Mouse (Mus musculus) liver, embryonic 12.5 days (tissue): ENCODE data around the gene Nupr1l. TPM values are rescaled to one million over a fixed set of nuclear protein-coding genes. Genes with fewer than 3 reads are reported as not detected.
"Not testable (repeated sequence)": the region's sequence is repeated elsewhere in the genome, so short reads cannot be mapped to it uniquely, and the experiment has no call there.

Source experiments
- ATAC-seq: fragments of 200-750 bp; cut with Nextera tagmentation; 2 replicates; pipeline ENCODE4 v1.8.0; 2017; ENCODE audit warnings: moderate number of reproducible peaks, mild to moderate bottlenecking, moderate library complexity
- H3K27ac ChIP-seq: fragments of 300-500 bp; sonication (generic); 2 replicates; pipeline ENCODE4 v1.5.1; 2016; ENCODE audit warnings: mild to moderate bottlenecking
- H3K27me3 ChIP-seq: fragments of 300-500 bp; sonication (generic); replicated peaks from 2 replicates; pipeline ENCODE4 v1.6.1; 2016; ENCODE audit warnings: mild to moderate bottlenecking, moderate library complexity
- H3K36me3 ChIP-seq: fragments of 300-500 bp; sonication (generic); 2 replicates; pipeline ENCODE4 v1.6.1; 2016; ENCODE audit warnings: mild to moderate bottlenecking, moderate library complexity
- H3K4me1 ChIP-seq: fragments of 300-500 bp; sonication (generic); 2 replicates; pipeline ENCODE4 v1.6.1; 2016
- H3K4me2 ChIP-seq: fragments of 300-500 bp; sonication (generic); 2 replicates; pipeline ENCODE4 v1.6.1; 2016; ENCODE audit warnings: mild to moderate bottlenecking, moderate library complexity
- H3K4me3 ChIP-seq: fragments of 300-500 bp; sonication (generic); 2 replicates; pipeline ENCODE4 v1.5.1; 2016; ENCODE audit warnings: mild to moderate bottlenecking, moderate library complexity
- H3K9ac ChIP-seq: fragments of 300-500 bp; sonication (generic); 2 replicates; pipeline ENCODE4 v1.6.1; 2016; ENCODE audit warnings: mild to moderate bottlenecking, moderate library complexity
- H3K9me3 ChIP-seq: fragments of 300-500 bp; sonication (generic); replicated peaks from 2 replicates; pipeline ENCODE4 v1.6.1; 2016; ENCODE audit warnings: mild to moderate bottlenecking, moderate library complexity
- WGBS: fragments of 180-500 bp; shearing (Covaris S2); methylation state at CpG from one replicate; pipeline ENCODE4 v1.1.7; 2016; ENCODE audit not compliant: insufficient replicate concordance; 5-methylcytosine and 5-hydroxymethylcytosine counted together
- polyA plus RNA-seq: library from polyadenylated mRNA; unstranded; fragments of >200 nt; fragmentation: Nextera tagmentation; extraction: Ambion mirVana; gene quantifications from 2 replicates; pipeline ENCODE4 v1.2.1, GENCODE M21; 2016

The Nupr1l gene
- polyA plus RNA-seq, 1 experiment from 2014 or later: 0.92 TPM

DNA sequence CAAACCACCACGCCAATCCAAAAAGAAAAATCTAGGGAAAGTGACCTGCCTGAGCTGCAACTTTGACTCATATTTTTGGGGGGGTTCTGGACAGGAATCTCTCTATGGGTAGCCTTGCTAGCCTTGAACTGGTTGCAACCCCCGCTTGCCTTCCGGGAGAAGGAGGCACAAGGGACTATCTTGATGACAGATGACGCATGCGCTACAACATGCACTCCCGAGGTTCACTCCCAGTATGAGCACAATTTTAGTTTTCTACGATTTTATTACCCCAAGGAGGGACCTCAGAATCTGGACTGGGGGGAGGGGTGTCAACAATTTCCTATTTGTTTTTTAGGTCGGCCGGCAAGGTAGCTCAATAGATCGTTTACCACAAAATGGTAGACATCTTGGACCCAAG, 22.1 kb upstream of the Nupr1l start:
- no peaks in the 10 kb centered on the region for H3K9me3 ChIP-seq
- no peaks in the 10 kb centered on the region for H3K27me3 ChIP-seq
- 6% methylated on average over 10 of the region's 10 CpGs for WGBS
- H3K9ac ChIP-seq: peak overlapping the region; percentile 92
- peak overlapping the region; percentile 83 for H3K4me3 ChIP-seq
- peak overlapping the region; percentile 99 for H3K27ac ChIP-seq
- H3K4me2 ChIP-seq: peak overlapping the region; percentile 85
- no peak for ATAC-seq
- peaks cover 40% of the 10 kb centered on the region for H3K36me3 ChIP-seq
- peaks cover 19% of the 10 kb centered on the region for H3K4me1 ChIP-seq

GRCm38 (mm10) chr5:129886911-129887636, 21.3 kb upstream of the Nupr1l start, which contains the start of gene Chchd2:
Chchd2 (minus strand) TSS chr5:129887470.
- peak; percentile 99 for ATAC-seq
- Histone ChIP-seq H3K4me3 (peak within 1 kb of the TSS; percentile 83), H3K4me2 (peak within 1 kb of the TSS; percentile 85), H3K36me3 (peaks cover 32% of the 10 kb centered on the region), H3K9me3 (no peaks in the 10 kb centered on the region), H3K27ac (peak within 1 kb of the TSS; percentile 99), H3K4me1 (peaks cover 19% of the 10 kb centered on the region), H3K9ac (peak within 1 kb of the TSS; percentile 92), H3K27me3 (no peaks in the 10 kb centered on the region)
- under 1% methylated on average over 46 of the region's 46 CpGs for WGBS

DNA sequence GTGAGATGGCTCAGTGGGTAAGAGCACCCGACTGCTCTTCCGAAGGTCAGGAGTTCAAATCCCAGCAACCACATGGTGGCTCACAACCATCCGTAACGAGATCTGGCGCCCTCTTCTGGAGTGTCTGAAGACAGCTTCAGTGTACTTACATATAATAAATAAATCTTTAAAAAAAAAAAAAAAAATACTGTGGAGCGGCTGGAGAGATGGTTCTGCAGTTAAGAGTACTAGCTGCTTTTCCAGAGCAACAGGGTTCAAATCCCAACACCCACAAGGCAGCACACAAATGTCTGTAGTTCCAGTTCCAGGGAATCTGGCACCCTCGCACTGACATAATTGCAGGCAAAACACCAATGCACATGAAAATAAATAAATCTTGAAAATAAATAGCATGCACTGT, 17.9 kb upstream of the Nupr1l start:
- not testable (repeated sequence) for ATAC-seq, H3K9me3 ChIP-seq, H3K36me3 ChIP-seq, H3K27me3 ChIP-seq, H3K27ac ChIP-seq, H3K4me3 ChIP-seq, H3K9ac ChIP-seq, H3K4me2 ChIP-seq
- peaks cover 14% of the 10 kb centered on the region for H3K4me1 ChIP-seq
- 61% methylated on average over 6 of the region's 7 CpGs for WGBS

DNA sequence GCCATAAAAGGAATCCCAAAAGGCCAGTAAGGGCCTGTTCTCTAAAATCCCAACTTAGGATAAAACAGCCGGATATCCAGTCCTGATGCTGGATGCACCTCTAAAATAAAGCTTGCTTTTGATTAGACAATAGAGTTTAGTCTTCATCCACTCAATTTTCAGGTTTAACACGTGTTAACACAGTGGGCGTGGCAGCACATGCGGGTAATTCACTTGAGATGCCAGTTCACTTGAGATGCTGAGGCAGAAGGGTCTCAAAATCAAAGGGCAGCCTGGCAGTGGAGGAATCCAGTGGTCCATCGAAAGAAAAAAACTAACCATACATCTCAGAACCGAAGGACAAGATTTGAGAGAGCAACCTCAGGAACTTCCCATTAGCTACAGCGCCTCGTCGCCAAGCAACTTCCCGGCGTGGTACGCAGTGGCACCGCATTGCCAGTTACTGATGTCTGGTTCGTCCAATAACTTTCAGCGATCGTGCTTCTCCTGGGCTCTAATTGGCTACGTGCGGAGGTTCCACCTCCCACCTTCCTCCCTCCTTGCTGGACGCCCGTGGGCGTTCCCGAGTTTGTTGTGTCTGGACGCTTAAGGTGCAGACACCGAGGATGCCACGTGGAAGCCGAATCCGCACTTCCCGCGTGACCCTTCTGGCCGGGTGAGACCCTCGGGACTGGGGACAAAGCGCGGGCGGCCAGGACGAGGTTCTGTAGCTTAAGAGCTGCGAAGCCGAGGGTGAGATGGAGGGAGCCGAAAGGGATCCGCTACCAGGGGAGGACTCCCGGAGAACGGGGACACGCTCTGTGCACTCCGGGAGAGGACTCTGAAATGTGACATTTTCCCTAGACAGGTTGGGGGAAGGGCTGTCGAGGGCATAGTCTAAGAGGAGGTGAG, 12.9 kb upstream of the Nupr1l start, which contains the start of gene Zbed5:
Zbed5 (plus strand) TSS at position 526 of the 891 bp plus-strand sequence.
- Histone ChIP-seq H3K4me1 (peaks cover 15% of the 10 kb centered on the region), H3K36me3 (no peaks in the 10 kb centered on the region), H3K27me3 (no peaks in the 10 kb centered on the region; the same call in 1 of the 2 replicates), H3K9me3 (no peaks in the 10 kb centered on the region), H3K9ac (peak within 1 kb of the TSS; percentile 49), H3K4me2 (peak within 1 kb of the TSS; percentile 83), H3K4me3 (peak within 1 kb of the TSS; percentile 61), H3K27ac (no peak within 1 kb of the TSS)
- WGBS: 2% methylated on average over 44 of the region's 44 CpGs
- ATAC-seq: peak; percentile 99

DNA sequence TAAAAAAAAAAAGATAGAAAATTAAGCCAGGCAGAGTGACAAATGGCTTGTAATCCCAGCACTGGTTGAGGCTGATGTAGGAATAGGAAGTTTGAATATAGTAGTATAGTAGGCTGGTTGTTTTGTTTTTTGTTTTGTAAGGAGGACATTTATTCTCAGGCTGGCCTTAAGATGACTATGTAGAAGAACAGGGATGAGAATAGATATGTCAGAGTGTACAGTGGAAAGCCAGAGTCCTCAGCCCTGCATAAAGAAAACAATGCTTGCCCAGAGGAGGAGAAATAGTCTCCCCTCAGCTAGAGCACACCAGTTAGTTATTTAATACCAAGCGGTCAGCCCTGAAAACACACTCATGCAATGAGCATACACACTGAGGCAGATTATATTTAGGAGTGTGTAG, 9.9 kb upstream of the Nupr1l start, which contains the start of gene Phkg1:
Phkg1 (minus strand) TSS at position 101 of the 400 bp plus-strand sequence.
- Histone ChIP-seq H3K4me2 (no peak within 1 kb of the TSS), H3K27me3 (no peaks in the 10 kb centered on the region; the same call in 1 of the 2 replicates), H3K4me3 (no peak within 1 kb of the TSS), H3K27ac (no peak within 1 kb of the TSS), H3K36me3 (no peaks in the 10 kb centered on the region), H3K9me3 (no peaks in the 10 kb centered on the region), H3K9ac (no peak within 1 kb of the TSS), H3K4me1 (peaks cover 15% of the 10 kb centered on the region)
- WGBS: 85% methylated on average over 1 of the region's 1 CpGs
- no peak for ATAC-seq

GRCm38 (mm10) chr5:129907775-129908174, 565 bp upstream of the Nupr1l start:
- Histone ChIP-seq H3K9me3 (no peaks in the 10 kb centered on the region), H3K4me2 (peak overlapping the region; percentile 95), H3K4me1 (peaks cover 21% of the 10 kb centered on the region), H3K4me3 (peak overlapping the region; percentile 63), H3K27me3 (peaks cover 17% of the 10 kb centered on the region; the same call in 1 of the 2 replicates), H3K9ac (no peak overlapping the region), H3K36me3 (no peaks in the 10 kb centered on the region), H3K27ac (no peak overlapping the region)
- no peak for ATAC-seq
- 21% methylated on average over 4 of the region's 4 CpGs for WGBS

DNA sequence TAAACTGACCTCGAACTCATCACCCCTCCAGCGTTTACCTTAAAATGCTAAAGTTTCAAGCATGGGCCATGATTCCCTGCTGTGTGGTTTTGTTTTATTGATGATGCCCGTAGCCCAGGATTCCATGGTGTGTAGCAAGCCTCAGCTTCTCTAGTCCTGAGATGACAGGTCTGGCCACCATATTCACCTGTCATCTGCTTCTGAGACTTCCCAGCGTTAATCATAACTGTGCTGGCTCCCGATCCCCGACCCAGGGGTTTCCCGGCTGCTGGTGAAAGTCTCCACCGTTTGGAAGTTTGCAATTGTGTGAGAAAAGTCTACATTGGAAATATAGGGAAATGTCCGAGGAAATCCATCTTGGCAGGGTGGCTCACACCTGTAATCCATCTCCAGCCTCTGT, 807 bp downstream of the Nupr1l start:
- 59% methylated on average over 9 of the region's 9 CpGs for WGBS
- no peak overlapping the region for H3K27ac ChIP-seq
- peaks cover 21% of the 10 kb centered on the region for H3K4me1 ChIP-seq
- H3K36me3 ChIP-seq: no peaks in the 10 kb centered on the region
- H3K27me3 ChIP-seq: peaks cover 17% of the 10 kb centered on the region; the same call in 1 of the 2 replicates
- no peaks in the 10 kb centered on the region for H3K9me3 ChIP-seq
- H3K4me2 ChIP-seq: peak overlapping the region; percentile 95
- peak overlapping the region; percentile 63 for H3K4me3 ChIP-seq
- peak overlapping the region; percentile 73; the same call in 1 of the 2 replicates for H3K9ac ChIP-seq
- no peak for ATAC-seq

- no peak overlapping the region for H3K27ac ChIP-seq
- peak overlapping the region; percentile 63; the same call in 1 of the 2 replicates for H3K4me3 ChIP-seq
- no peak overlapping the region for H3K9ac ChIP-seq
- H3K4me1 ChIP-seq: peaks cover 21% of the 10 kb centered on the region
- WGBS: 61% methylated on average over 7 of the region's 7 CpGs
- no peak for ATAC-seq
- no peaks in the 10 kb centered on the region for H3K36me3 ChIP-seq
- H3K27me3 ChIP-seq: peaks cover 17% of the 10 kb centered on the region; the same call in 1 of the 2 replicates
- H3K4me2 ChIP-seq: peak overlapping the region; percentile 95
- no peaks in the 10 kb centered on the region for H3K9me3 ChIP-seq
Measured at GRCm38 (mm10) chr5:129909591-129909990, 1.3 kb downstream of the Nupr1l start.

DNA sequence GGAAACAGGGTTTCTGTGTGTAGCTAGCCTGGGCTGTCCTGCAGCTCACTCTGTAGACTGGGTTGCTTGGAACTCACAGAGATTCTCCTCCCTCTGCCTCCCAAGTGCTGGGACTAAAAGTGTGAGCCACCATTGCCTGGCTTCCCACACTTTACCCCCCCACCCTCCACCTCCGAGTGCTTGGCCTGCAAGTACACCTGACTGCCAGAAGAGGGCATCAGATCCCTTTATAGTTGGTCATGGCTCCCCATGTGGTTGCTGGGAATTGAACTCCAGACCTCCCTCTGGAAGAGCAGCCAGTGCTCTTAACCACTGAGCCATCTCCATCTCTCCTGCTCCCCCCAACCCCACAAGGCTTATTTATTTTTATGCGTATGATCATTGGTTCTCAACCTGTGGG, 5.7 kb downstream of the Nupr1l start:
- 26% methylated on average over 2 of the region's 2 CpGs for WGBS
- no peak overlapping the region for H3K4me2 ChIP-seq
- H3K36me3 ChIP-seq: no peaks in the 10 kb centered on the region
- H3K4me3 ChIP-seq: no peak overlapping the region
- H3K4me1 ChIP-seq: peaks cover 20% of the 10 kb centered on the region
- H3K9me3 ChIP-seq: no peaks in the 10 kb centered on the region
- peaks cover 17% of the 10 kb centered on the region; the same call in 1 of the 2 replicates for H3K27me3 ChIP-seq
- H3K27ac ChIP-seq: no peak overlapping the region
- no peak overlapping the region for H3K9ac ChIP-seq
- peak; percentile 46; the same call in 1 of the 2 replicates for ATAC-seq

- peaks cover 13% of the 10 kb centered on the region for H3K4me1 ChIP-seq
- not testable (repeated sequence) for H3K4me3 ChIP-seq, H3K27ac ChIP-seq, H3K4me2 ChIP-seq, H3K36me3 ChIP-seq, ATAC-seq, H3K27me3 ChIP-seq, H3K9ac ChIP-seq, H3K9me3 ChIP-seq
- 71% methylated on average over 11 of the region's 11 CpGs for WGBS
Measured at GRCm38 (mm10) chr5:129915491-129915890, 7.2 kb downstream of the Nupr1l start.

GRCm38 (mm10) chr5:129918065-129918651, 9.8 kb downstream of the Nupr1l start:
- H3K36me3 ChIP-seq: no peaks in the 10 kb centered on the region
- no peak overlapping the region for H3K4me3 ChIP-seq
- no peak overlapping the region for H3K27ac ChIP-seq
- 76% methylated on average over 24 of the region's 24 CpGs for WGBS
- peaks cover 13% of the 10 kb centered on the region for H3K4me1 ChIP-seq
- H3K9me3 ChIP-seq: no peaks in the 10 kb centered on the region
- peak; percentile 56 for ATAC-seq
- no peak overlapping the region for H3K4me2 ChIP-seq
- H3K9ac ChIP-seq: no peak overlapping the region
- no peaks in the 10 kb centered on the region for H3K27me3 ChIP-seq
